Mouse (Mus musculus) retina, postnatal 7 days (tissue): ENCODE data around the gene Dhx38.

Source experiments
- DNase-seq: peaks from one replicate; pipeline ENCODE4 v3.0.0-alpha.2; 2012; ENCODE audit warnings: low read depth, low spot score

The Dhx38 gene

DNA sequence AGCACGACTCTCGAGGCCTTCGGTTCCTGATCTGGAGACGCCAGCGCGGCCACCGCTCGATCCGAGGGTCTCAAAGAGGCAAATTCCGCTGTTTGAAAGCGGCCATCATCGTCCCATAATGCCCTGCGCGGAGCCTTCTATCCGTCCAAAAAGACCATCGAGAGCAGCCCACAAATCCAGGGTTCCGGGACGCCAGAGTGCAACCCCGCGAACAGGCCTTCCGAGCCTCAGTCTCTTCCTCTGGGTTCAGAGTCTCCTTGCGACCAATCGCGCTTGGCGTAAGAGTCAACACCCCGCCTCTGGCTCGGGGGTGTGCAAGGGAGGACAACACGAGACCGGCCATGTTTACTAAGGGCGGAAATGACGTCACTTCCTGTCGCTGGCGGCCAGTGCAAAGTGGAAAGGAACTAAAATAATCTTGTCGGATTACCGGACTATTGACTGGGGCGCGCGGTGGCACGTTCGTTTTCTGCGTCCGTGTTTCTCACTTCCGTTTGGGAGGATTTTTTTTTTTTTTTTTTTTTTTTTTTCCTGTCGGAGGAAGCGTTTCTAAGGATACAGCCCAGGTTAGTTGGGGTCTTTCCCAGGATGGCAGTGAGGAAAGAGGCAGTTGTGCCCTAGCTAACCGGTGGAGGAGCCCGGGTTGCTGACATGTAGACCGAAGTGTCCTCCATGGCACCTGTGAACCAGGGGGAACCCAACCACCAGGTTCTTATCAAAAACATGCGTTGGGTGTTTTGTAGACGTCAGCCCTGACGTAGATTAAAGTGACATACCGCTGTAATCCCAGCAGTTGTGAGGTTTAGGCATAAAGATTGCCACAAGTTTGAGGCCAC lies at the start of gene Dhx38, which contains the start of gene Txnl4b:
Dhx38 (minus strand) TSS at position 364 of the 836 bp plus-strand sequence.
Txnl4b (plus strand) TSS at position 395 of the 836 bp plus-strand sequence.
- peak; percentile 100 for DNase-seq

DNA sequence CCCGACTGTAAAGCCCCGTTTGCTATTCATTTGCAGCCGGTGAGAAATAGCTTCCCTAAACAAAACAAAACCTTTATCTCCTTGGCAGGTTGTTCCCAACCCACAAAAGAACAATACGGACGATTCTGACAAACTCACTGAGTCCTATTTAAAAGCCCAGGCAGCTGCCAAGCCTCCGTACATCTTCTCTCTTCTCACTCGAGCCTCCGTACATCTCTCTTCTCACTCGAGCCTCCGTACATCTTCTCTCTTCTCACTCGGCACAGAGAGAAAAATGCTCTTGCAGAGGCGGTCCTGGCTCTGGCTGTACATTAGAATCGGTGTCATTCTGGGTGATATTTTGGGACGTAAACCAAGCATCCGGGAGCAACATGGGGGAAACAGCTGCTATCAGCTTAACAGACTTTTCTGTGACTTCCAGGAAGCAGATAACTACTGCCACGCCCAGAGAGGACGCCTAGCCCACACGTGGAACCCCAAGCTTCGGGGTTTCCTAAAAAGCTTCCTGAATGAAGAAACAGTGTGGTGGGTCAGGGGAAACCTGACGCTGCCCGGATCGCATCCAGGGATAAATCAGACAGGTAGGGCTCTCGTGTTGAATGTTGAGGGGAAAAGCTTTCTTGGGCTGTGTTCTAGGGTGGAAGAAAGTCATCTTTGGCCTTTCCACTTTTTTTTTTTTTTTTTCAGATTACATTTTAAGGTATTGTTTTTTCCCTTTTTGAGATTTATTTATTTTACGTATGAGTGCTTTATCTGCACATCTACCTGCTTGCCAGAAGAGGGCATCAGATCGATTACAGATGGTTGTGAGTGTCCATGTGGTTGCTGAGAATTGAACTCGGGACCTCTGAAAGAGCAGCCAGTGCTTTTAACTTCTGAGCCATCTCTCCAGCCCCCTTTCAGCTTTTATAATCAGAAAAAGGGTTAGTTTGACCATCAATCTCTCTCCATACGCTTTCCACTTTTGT lies 48.9 kb upstream of the Dhx38 start, which contains the start of gene Pkd1l3:
Pkd1l3 (plus strand) TSS at position 275 of the 968 bp plus-strand sequence.
- no peak for DNase-seq

DNA sequence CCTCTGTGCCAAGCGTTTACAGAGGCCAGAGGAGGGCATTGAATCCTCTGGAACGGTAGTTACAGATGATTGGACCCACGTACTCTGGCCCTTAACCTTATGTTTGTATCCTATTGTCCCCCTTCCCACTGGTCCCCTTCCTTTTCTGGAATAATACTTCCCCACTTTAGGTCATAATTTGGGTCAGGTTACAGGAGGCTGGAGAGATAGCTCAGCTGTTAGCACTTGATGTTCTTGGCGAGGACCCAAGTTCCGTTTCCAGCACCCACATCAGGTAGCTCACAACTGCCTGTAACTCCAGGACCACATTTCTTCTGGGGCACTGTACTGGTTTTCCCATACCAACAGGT lies 43.5 kb upstream of the Dhx38 start:
- no peak for DNase-seq

DNA sequence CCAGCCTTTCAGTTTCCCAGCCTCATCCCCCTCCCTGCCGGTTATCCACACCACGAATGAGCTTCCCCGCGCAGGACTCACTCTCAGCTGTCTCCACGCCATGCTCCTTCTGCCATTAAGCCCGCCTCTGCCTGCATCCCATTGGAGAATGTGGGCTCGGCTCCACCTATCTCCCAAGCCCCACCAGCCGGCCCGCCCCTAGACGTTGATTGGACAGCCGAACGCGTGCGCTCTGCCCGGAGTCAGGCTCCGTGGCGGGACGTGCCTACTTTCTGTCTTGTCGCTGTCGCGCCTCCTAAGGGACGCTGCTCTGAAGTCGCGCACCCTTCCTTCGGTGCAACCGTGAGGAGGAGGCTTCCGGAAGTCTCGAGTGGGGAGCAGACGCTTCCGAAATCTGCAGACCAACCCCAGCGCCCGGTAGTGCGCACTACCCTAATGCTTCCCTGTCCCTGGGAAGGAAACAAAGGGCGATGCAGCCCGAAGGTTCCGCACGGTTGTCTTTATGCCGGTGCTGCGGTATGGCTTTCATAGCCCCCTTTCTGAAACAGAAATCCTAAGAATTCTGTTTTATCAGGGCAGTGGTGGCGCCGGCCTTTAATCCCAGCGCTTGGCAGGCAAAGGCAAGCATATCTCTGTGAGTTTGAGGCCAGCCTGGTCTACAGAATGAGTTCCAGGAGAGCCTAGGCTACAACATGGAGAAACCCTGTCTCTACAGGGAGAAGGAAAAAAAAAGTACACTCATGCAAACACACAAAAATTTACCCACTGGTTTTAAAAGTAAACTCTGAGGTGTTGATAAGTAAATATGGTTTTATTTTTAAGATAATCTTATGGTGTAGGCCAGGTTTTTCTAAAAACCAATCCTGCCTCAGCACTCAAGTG lies 42.9 kb upstream of the Dhx38 start, which contains the start of gene Dhodh:
Dhodh (minus strand) TSS at position 403 of the 882 bp plus-strand sequence.
- peak; percentile 92 for DNase-seq

- no peak for DNase-seq
Measured at GRCm38 (mm10) chr8:109607650-109608049, 42.0 kb upstream of the Dhx38 start.

GRCm38 (mm10) chr8:109606725-109607124 lies 41.1 kb upstream of the Dhx38 start:
- no peak for DNase-seq

DNA sequence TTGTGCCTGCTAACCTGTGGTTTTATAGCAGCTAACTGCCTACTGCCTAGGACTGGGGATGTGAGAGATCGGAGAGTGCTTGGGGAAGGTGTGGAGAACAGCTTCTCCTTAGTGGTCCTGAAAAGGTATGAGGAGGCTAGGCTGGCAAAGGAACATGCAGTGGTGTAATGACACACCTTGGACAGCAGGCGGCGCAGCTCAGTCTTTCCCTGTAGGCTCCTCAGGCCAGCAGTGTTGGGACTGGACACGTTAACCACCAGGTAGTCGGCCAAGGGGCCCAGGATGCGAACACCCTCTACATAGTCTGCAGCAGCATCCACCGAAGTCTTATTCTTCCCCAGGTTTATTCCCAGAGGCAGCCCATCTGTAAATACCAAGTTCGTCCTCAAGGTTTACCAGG lies 30.2 kb upstream of the Dhx38 start:
- DNase-seq, result peak; percentile 25

- DNase-seq, result no peak
Measured at GRCm38 (mm10) chr8:109593117-109593788, 27.6 kb upstream of the Dhx38 start.

DNA sequence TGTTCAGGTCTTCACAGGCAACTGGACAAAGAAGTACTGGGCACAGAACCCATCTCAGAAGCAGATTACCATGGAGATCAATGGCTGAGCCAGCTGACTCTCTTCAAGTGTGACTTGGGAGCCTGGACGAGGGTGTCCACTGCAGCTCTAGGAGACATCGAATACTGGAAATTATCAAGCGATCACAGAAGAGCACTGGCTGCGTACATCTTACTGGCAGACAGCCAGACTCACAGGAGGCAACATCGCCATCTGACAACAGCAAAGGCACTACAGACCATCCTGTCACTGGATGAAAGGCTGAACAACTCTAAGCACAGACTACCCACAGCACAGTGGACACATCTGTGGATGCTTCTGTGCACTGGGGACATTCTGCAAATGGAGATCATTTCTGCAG lies 26.5 kb upstream of the Dhx38 start:
- DNase-seq, result no peak

GRCm38 (mm10) chr8:109591367-109591766 lies 25.7 kb upstream of the Dhx38 start:
- no peak for DNase-seq

GRCm38 (mm10) chr8:109590901-109591300 lies 25.2 kb upstream of the Dhx38 start:
- DNase-seq, result no peak

DNA sequence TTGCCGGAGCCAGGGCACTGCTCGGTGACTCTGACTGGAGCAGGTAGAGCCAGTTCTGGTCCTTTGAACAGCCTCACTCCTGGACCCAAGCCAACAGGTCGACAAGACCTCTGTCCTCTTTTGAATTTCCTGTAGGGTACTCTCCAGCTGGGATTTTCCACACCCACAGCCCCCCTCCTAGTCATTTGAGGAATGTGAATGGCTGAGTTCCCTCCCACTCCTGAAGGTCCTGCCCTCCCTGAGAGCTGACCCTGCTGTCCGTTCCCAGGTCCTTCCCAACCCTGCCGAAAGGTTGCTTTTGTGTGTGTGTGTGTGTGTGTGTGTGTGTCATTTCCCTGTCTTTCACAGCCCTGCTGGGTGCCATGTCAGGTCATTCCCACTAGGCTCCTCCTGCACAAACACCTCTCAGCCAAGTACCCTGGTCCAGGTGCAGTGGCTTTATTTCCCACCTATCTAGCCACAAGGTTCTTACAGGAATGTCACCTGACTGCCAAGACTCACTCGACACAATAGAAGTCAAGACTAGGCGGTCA lies 21.4 kb upstream of the Dhx38 start:
- no peak for DNase-seq

GRCm38 (mm10) chr8:109585652-109586051 lies 20.0 kb upstream of the Dhx38 start:
- DNase-seq, result no peak

DNA sequence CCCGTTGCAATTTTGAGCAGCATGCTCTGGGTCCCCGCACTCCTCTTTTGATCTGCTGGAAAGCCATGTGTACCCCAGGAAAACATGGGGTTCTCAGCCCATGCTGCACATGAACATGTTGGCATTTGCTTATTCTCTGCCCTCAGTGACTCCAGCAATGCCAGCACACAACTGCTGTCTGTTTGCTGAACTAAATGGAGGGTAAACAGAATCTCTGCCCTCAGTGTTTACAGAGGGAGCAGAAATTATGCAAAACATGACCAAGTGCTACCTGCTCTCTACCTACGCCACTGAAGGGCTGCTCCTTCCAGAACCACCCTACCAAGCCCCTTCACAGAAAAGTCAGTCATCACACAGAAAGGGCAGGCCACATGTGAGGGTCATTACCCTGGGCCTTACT lies 19.2 kb upstream of the Dhx38 start:
- DNase-seq, result no peak

DNA sequence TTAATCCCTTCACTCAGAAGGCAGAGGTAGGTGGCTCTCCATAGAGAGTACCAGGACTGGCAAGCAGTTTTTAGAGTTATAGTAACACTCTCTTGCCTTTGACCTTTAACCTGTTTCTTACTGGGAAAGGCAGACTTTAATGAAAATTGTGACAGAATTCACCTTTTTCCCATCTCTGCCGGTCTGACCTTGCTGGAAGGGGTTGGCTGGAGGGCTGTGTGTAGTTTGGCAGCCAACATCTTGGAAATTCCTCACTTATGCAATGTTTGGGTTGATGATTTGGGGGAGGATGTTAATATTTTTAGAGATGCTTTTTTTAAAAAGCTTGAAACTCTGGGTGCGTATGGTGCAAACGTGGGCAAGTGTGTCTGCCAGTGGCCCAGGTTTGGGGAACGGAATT lies 18.6 kb upstream of the Dhx38 start:
- no peak for DNase-seq

DNA sequence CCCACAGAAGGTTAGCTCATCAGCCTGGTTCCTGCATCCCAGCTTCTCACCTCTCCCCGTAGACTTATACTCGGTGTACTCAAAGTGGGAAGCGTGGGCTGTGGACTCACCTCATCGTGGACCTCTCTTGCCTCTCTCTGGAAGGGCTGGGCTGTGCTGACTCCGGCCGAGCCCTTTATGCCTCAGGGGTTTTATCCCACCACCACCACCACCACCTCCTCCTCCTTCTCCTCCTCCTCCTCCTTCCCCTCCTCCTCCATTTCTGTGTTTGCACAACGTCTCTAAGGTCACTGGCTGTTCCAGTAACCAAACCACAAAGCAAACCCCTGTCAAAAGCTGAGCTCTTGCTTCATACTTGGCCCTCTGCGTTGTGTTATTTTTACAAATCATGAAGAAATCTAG lies 13.2 kb upstream of the Dhx38 start, which contains the start of gene Hp:
Hp (minus strand) TSS at position 273 of the 402 bp plus-strand sequence.
- DNase-seq, result no peak

- no peak for DNase-seq
Measured at GRCm38 (mm10) chr8:109576311-109576710, 10.7 kb upstream of the Dhx38 start.

DNA sequence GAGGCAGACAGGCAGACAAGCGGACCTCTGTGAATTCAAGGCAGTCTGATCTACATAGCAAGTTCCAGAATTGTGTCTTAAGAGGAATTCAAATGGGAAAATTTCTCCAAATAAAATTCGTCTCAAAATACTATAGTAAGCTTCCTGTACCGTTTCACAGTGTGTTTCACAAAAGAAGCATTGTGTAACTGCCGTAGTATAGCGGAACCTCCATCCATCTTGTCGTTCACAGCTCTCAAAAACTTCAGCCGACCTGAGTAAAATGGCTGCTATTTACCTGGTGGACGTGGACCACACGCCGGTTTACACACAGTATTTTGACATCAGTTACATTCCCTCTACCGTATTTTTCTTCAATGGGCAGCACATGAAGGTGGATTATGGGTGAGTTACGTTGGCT lies 5.5 kb upstream of the Dhx38 start:
- DNase-seq, result no peak

- no peak for DNase-seq
Measured at GRCm38 (mm10) chr8:109564766-109565165, 895 bp downstream of the Dhx38 start.

DNA sequence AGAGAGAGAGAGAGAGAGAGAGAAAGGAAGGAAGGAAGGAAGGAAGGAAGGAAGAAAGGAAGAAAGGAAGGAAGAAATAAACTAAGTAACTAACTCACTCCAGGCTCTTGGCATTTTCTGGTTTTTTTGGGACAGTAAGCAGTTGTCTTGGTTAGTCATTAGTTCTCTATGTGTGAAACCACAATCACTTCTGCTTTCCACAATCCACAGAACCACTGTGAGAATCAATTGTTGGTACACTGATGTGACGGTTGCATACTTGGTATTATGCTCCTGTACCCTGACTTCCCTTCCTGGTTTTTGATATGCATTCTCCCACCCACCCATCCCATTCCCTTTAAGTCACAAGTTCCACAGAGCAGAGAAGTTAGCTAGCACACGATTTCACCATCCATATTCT lies 1.8 kb downstream of the Dhx38 start:
- no peak for DNase-seq
